Mouse (Mus musculus): ENCODE measurements around the gene Ensa.
"Not testable (repeated sequence)": the region's sequence is repeated elsewhere in the genome, so short reads cannot be mapped to it uniquely, and the experiment has no call there.

The Ensa gene

DNA sequence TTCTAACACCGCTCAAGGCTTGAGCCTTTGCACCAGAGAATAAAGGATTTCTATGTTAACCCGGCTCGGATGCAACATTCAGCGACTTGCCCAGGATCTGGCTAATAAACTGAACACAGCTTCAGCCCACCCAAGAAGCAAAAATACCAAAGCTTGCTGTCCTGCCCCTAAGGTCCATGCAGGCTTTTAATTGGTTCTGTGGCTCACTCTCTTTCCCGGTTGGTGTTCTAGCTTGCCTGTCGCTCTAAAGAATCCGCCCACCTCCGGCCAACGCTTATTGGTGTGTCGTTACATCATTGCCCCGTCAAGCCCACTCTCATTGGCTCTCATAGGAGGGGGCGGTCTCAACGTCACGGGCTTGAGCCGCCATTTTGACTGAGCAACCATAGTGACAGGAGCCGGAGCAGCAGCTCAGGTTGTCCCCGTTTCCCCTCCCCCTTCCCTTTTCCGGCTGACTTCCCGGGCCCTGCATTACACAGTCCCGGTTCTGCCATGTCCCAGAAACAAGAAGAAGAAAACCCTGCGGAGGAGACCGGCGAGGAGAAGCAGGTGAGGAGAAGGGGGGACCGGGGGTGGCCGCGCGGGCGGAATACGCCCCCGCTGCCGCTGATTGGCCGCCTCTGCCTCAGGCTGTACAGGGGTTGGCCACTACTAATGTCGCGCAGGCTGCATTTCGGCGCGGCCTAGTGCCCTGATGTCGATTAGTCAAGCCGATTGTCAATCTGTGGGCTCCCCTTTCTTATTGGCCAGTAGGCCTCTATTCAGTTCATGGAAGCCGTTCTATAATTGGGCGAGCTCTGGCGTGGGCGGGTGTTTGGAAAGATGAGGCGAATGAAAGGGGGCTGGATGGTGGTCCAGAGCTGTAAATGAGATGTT is at the start of gene Ensa:
Ensa (plus strand) TSS at position 366 of the 876 bp plus-strand sequence.
- DNase-seq (ENCODE audit: extremely low read depth, low read depth): peak; percentile 100

DNA sequence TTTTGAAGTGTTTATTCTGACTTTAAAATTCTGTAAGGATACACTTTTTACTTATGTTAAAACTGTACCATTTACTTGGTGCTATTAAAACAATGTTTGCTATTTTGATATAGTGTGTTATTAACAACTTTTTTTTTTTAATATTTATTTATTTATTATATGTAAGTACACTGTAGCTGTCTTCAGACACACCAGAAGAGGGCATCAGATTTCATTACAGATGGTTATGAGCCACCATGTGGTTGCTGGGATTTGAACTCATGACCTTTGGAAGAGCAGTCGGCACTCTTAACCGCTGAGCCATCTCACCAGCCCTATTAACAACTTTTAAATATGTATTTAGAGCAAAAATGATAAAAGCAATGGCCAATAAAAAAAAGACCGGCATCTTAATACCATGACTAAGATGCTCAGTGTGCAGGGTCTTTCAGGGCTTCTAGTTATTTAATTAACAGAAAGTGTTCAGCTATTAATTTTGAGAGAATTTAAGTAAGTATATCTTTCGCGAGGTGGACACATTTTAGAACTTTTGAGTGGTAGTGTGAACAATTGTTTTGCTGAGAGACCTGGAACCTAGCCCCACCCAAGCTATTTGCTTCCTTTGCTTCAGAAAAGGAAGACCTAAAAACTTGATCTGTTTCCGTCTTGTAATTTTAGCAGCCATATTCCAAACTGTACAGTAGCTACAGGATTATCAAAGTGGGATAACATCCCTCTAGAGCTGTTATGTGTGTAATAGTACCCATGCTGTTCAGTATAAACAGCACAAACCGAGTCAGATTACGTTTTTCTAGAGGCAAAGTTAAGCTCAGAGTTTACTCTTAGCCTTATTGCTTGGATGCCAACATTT is 36.8 kb upstream of the Ensa start:
- DNase-seq (ENCODE audit: extremely low read depth, low read depth): no peak

GRCm38 (mm10) chr3:95588604-95589086 is 36.1 kb upstream of the Ensa start, which contains the start of gene Golph3l:
Gene Golph3l, plus strand, starts transcription at chr3:95588934.
- DNase-seq (ENCODE audit: extremely low read depth, low read depth): peak; percentile 100

DNA sequence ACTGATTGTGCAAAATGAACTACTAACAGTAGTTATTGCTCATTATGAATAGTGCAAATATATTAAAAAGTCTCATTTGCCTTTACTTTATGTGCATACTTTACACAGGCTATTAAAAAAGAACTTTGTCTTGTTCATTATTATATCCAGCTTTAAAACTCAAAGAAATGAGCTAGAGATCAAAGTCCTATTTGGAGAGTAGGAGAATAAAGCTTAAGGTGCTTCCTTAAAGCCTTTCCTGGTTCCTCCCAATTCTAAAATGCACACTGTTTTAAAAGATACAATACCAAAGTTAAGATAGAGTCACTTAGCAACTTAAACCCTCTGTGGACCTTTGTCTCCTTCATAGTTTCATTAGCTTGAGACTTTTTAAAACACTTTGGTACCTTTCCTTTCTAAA is 26.1 kb upstream of the Ensa start:
- DNase-seq (ENCODE audit: extremely low read depth, low read depth): no peak

DNA sequence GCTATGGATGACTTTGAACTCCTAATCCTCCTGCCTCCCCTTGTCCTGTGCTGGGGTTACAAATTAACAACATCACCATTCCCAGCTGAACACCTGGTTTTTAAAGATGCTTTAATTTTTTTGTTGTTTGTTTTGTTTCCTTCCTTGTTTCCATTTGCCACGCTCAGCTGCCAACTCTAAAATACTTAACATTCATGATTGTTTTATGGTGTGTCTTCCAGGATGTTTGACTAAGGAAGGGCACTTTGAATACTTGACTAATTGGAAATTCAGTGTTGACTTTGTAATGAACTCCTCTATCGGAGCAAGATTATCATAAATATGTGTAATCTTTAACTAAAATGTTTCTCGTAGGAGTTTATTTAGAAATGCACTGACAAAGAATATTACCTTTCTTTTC is 23.5 kb upstream of the Ensa start:
- DNase-seq (ENCODE audit: extremely low read depth, low read depth): no peak

GRCm38 (mm10) chr3:95606096-95606495 is 18.7 kb upstream of the Ensa start:
- DNase-seq (ENCODE audit: extremely low read depth, low read depth): no peak

DNA sequence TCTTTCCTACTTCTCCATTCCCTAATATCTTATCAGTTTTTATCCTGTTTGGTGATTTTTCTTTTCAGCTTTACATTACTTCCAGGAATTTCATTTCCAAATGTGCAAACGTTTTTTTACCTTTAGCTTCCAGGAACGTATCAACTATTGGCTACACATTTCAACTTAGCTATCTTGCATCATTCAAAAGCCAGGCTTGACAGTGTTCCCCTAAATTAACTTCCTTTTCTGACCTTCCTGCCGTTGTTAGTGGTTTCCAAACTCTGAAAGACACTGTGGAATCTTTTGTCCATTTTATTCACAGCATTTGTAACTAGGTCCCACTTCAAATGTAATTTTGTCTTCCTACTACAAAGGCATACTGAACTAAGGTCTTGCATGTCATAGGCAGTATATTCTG is 15.6 kb upstream of the Ensa start:
- no peak for DNase-seq (ENCODE audit: extremely low read depth, low read depth)

GRCm38 (mm10) chr3:95613996-95614395 is 10.8 kb upstream of the Ensa start:
- no peak for DNase-seq (ENCODE audit: extremely low read depth, low read depth)

DNA sequence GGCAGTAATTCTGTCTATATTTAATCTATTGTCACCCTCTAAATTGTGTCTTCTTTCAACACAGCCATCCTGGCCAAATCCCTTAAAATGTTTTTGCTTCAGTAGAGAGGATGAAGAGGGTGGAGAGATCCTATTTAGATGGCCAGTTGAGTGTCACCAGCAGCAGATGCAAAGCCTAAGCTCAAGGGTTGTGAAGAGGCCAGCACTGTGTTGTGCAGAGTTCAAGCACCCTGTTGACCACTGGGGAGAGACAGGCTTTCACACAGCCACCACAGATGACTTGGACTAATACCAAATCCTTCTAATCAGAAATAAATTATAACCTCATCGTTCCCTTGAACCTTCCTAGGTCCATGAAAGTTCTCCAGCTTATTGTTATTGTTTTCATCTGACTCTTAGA is 6.3 kb upstream of the Ensa start:
- DNase-seq (ENCODE audit: extremely low read depth, low read depth): no peak

DNA sequence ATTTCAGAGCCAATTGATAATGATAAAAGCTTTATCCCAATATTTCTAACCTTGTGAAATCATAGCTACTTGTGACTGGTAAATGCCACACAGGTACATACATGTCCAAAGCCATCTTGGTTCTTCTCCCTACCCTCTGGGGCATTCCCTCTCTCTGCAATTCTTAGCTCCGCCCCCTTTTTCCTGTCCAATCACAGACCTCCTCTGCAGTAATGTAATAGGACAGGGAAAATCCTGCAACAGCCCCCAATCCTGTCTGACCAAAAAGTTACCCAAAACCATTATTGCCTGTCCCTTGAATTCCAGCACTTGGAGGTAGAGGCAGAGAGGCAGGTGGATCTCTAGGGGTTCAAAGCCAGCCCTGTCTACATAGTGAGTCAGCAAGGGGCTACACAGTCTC is 3.6 kb upstream of the Ensa start:
- no peak for DNase-seq (ENCODE audit: extremely low read depth, low read depth)

DNA sequence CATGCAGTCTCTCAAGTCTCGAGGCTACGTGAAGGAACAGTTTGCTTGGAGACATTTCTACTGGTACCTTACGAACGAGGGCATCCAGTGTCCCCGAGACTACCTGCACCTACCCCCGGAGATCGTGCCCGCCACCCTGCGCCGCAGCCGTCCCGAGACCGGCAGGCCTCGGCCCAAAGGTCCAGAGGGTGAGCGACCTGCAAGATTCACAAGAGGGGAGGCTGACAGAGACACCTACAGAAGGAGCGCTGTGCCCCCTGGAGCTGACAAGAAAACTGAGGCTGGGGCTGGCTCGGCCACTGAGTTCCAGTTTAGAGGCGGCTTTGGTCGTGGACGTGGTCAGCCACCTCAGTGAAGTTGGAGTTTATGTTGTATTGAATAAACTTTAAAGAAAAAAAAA is 2.4 kb upstream of the Ensa start:
- not testable (repeated sequence) for DNase-seq (ENCODE audit: extremely low read depth, low read depth)

DNA sequence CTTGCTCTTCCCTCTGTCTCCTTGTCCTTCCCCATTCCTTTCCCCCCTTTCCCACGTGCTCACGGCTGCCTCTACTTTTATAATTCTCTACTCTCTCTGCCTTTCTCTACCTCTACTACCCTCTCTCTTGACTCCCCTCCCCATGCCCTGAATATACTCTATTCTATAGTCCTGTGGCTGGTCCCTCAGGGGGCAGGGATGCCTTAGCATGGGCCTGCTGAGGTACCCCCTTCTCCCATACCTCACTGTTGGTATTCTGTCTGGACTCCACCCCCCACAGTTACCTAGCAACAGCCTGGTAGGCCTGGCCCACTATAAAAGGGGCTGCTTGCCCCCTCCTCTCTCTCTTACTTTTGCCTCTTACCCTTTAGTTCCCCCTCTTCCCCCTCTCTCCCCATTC is 1.2 kb upstream of the Ensa start:
- DNase-seq (ENCODE audit: extremely low read depth, low read depth): no peak

DNA sequence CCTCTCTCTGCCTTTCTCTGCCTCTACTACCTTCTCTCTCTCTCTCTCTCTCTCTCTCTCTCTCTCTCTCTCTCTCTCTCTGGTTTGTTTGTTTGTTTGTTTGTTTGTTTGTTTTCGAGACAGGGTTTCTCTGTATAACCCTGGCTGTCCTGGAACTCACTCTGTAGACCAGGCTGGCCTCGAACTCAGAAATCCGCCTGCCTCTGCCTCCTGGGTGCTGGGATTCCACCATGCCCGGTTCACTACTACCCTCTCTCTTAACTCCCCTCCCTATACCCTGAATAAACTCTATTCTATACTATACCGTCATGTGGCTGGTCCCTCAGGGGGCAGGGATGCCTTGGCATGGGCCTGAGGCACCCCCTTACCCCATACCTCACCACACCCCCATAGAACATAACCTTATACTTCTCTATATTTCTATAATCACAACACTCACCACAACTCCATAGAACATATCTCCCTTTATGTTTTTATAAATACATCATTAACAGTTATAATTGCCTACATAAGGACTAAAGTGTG is 740 bp upstream of the Ensa start:
- not testable (repeated sequence) for DNase-seq (ENCODE audit: extremely low read depth, low read depth)

DNA sequence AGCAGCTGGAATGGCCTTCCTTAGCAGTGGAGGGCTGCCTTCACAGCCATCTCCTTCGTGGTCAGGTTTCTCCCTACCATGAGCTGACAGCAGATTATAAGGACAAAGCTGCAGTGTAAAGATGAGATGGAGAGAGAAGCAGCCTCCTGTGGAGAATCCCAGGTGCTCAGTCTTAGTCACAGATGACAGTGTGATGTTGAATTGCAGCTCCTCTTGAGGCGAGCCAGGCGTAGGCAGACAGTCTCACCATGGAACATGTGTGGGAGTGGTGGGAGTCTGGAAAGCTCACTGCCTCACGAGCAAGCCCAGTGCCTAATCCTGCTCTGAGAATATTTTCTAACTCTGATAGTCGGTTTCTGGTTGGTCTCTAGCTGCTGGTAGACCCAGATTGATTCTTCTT is 3.0 kb downstream of the Ensa start:
- DNase-seq (ENCODE audit: extremely low read depth, low read depth): no peak

- DNase-seq (ENCODE audit: extremely low read depth, low read depth): no peak
Observed at GRCm38 (mm10) chr3:95629755-95630154, 5.0 kb downstream of the Ensa start.

DNA sequence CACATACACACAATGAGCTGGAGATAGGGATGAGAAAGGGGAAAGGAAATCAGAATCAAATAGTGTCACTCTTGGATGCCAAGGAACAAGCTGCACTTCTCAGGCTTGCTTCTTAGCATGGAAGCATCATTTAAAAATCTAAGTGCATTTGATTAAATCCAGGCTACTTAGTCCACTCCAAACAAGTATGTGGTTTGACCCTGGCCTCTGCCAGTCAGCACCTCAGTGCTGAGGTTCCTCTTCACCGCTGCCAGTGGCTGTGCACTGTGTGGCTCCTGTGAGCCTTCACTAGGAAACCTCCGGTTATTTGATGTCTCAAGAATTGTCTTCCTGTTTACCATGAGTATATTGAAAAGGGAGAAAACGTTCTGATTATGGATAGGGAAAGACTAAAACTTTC is 6.1 kb downstream of the Ensa start:
- DNase-seq (ENCODE audit: extremely low read depth, low read depth): no peak

DNA sequence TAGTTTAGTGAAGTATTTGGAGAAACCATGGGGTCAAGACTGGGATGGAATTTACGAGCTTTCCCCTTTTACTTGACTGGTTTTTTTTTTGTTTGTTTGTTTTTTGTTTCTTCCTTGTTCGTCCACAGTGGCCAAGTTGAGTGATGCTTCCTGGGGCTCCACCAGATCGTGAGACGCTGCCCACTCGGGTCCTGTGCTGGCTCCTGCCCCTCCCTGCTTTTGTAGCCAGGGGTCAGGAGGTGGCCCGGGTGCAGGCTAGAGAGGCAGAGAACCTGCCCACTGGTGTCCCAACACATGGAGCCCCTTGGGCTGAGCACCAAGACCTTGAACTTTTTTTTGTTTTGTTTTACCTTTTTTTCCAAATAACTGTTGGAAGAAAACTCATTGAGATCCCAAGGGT is 6.5 kb downstream of the Ensa start:
- no peak for DNase-seq (ENCODE audit: extremely low read depth, low read depth)

GRCm38 (mm10) chr3:95632648-95633588 is 8.1 kb downstream of the Ensa start:
- DNase-seq (ENCODE audit: extremely low read depth, low read depth): peak; percentile 44

- DNase-seq (ENCODE audit: extremely low read depth, low read depth): no peak
Observed at GRCm38 (mm10) chr3:95635636-95636035, 10.8 kb downstream of the Ensa start.

- DNase-seq (ENCODE audit: extremely low read depth, low read depth): no peak
Observed at GRCm38 (mm10) chr3:95636072-95636471, 11.3 kb downstream of the Ensa start.

- no peak for DNase-seq (ENCODE audit: extremely low read depth, low read depth)
Observed at GRCm38 (mm10) chr3:95639694-95640093, 14.9 kb downstream of the Ensa start.
